Mouse (Mus musculus): Measurements from ENCODE around the gene Plod3. TPM values are rescaled to one million over a fixed set of nuclear protein-coding genes. Genes with fewer than 3 reads are reported as not detected.
"Not testable (repeated sequence)": the region's sequence is repeated elsewhere in the genome, so short reads cannot be mapped to it uniquely, and the experiment has no call there.

Gene Plod3
- polyA plus RNA-seq (2016; fragmentation: Nextera tagmentation; extraction: Ambion mirVana): 17.3 and 22.1 TPM in 2 replicates

GRCm38 (mm10) chr5:136986695-136987137, at the start of gene Plod3:
Gene Plod3, plus strand, starts transcription at chr5:136987019.
- H3K9ac ChIP-seq: peak within 1 kb of the TSS; percentile 95
- peak within 1 kb of the TSS; percentile 95 for H3K27ac ChIP-seq
- 0% methylated on average over 26 of the region's 26 CpGs for WGBS (ENCODE audit: insufficient replicate concordance)
- peaks cover 27% of the 10 kb centered on the region for H3K4me1 ChIP-seq
- peak within 1 kb of the TSS; percentile 96 for H3K4me2 ChIP-seq
- H3K36me3 ChIP-seq: peaks cover 54% of the 10 kb centered on the region
- H3K9me3 ChIP-seq (replicated peaks): no peaks in the 10 kb centered on the region
- ATAC-seq: peak; percentile 93
- peak within 1 kb of the TSS; percentile 88 for H3K4me3 ChIP-seq
- no peaks in the 10 kb centered on the region for H3K27me3 ChIP-seq (replicated peaks)

GRCm38 (mm10) chr5:136937621-136938020, 49.2 kb upstream of the Plod3 start:
- no peak for ATAC-seq
- Histone ChIP-seq H3K4me2 (no peak overlapping the region), H3K4me1 (no peaks in the 10 kb centered on the region), H3K4me3 (no peak overlapping the region), H3K27me3 (replicated peaks) (no peaks in the 10 kb centered on the region), H3K36me3 (no peaks in the 10 kb centered on the region), H3K9ac (no peak overlapping the region), H3K27ac (no peak overlapping the region), H3K9me3 (replicated peaks) (no peaks in the 10 kb centered on the region)
- WGBS (ENCODE audit: insufficient replicate concordance): 67% methylated on average over 5 of the region's 5 CpGs

GRCm38 (mm10) chr5:136939284-136939683, 47.5 kb upstream of the Plod3 start:
- Histone ChIP-seq H3K36me3 (no peaks in the 10 kb centered on the region), H3K4me1 (no peaks in the 10 kb centered on the region), H3K27me3 (replicated peaks) (no peaks in the 10 kb centered on the region), H3K9ac (no peak overlapping the region), H3K4me3 (no peak overlapping the region), H3K4me2 (no peak overlapping the region), H3K9me3 (replicated peaks) (no peaks in the 10 kb centered on the region), H3K27ac (no peak overlapping the region)
- WGBS (ENCODE audit: insufficient replicate concordance): 55% methylated on average over 7 of the region's 7 CpGs
- no peak for ATAC-seq

GRCm38 (mm10) chr5:136940029-136940428, 46.8 kb upstream of the Plod3 start:
- not testable (repeated sequence) for H3K27ac ChIP-seq; ATAC-seq; H3K4me1 ChIP-seq; H3K4me2 ChIP-seq; H3K9ac ChIP-seq; H3K27me3 ChIP-seq (replicated peaks); H3K36me3 ChIP-seq; H3K4me3 ChIP-seq; H3K9me3 ChIP-seq (replicated peaks)
- WGBS (ENCODE audit: insufficient replicate concordance): 70% methylated on average over 6 of the region's 6 CpGs

- H3K27ac ChIP-seq: no peak overlapping the region
- no peaks in the 10 kb centered on the region for H3K4me1 ChIP-seq
- no peak overlapping the region for H3K9ac ChIP-seq
- H3K9me3 ChIP-seq (replicated peaks): no peaks in the 10 kb centered on the region
- H3K27me3 ChIP-seq (replicated peaks): no peaks in the 10 kb centered on the region
- H3K4me3 ChIP-seq: no peak overlapping the region
- no peak for ATAC-seq
- no peak overlapping the region for H3K4me2 ChIP-seq
- WGBS (ENCODE audit: insufficient replicate concordance): 73% methylated on average over 12 of the region's 12 CpGs
- H3K36me3 ChIP-seq: no peaks in the 10 kb centered on the region
These were observed 45.8 kb upstream of the Plod3 start for GRCm38 (mm10) chr5:136940845-136941560.

- no peak for ATAC-seq
- WGBS (ENCODE audit: insufficient replicate concordance): 64% methylated on average over 3 of the region's 3 CpGs
These were observed 44.0 kb upstream of the Plod3 start for GRCm38 (mm10) chr5:136942781-136943180.

GRCm38 (mm10) chr5:136943382-136943781, 43.4 kb upstream of the Plod3 start:
- no peak overlapping the region for H3K27ac ChIP-seq
- WGBS (ENCODE audit: insufficient replicate concordance): 57% methylated on average over 2 of the region's 2 CpGs
- H3K4me2 ChIP-seq: no peak overlapping the region
- no peaks in the 10 kb centered on the region for H3K36me3 ChIP-seq
- no peaks in the 10 kb centered on the region for H3K27me3 ChIP-seq (replicated peaks)
- H3K9me3 ChIP-seq (replicated peaks): no peaks in the 10 kb centered on the region
- H3K9ac ChIP-seq: no peak overlapping the region
- no peak for ATAC-seq
- no peak overlapping the region for H3K4me3 ChIP-seq
- H3K4me1 ChIP-seq: no peaks in the 10 kb centered on the region

More at GRCm38 (mm10) chr5:136942781-136943180, 44.0 kb upstream of the Plod3 start:
- H3K4me2 ChIP-seq: no peak overlapping the region
- H3K9me3 ChIP-seq (replicated peaks): no peaks in the 10 kb centered on the region
- no peak overlapping the region for H3K27ac ChIP-seq
- no peaks in the 10 kb centered on the region for H3K36me3 ChIP-seq
- no peak overlapping the region for H3K9ac ChIP-seq
- no peak overlapping the region for H3K4me3 ChIP-seq
- no peaks in the 10 kb centered on the region for H3K4me1 ChIP-seq
- H3K27me3 ChIP-seq (replicated peaks): no peaks in the 10 kb centered on the region

- 69% methylated on average over 12 of the region's 12 CpGs for WGBS (ENCODE audit: insufficient replicate concordance)
- Histone ChIP-seq H3K36me3 (no peaks in the 10 kb centered on the region), H3K27ac (no peak overlapping the region), H3K4me2 (no peak overlapping the region), H3K4me1 (no peaks in the 10 kb centered on the region), H3K9ac (no peak overlapping the region), H3K9me3 (replicated peaks) (no peaks in the 10 kb centered on the region), H3K4me3 (no peak overlapping the region), H3K27me3 (replicated peaks) (no peaks in the 10 kb centered on the region)
- no peak for ATAC-seq
These were observed 41.7 kb upstream of the Plod3 start for GRCm38 (mm10) chr5:136945084-136945483.

- no peak overlapping the region for H3K4me3 ChIP-seq
- no peaks in the 10 kb centered on the region for H3K36me3 ChIP-seq
- H3K9me3 ChIP-seq (replicated peaks): no peaks in the 10 kb centered on the region
- H3K9ac ChIP-seq: no peak overlapping the region
- peaks cover 10% of the 10 kb centered on the region for H3K4me1 ChIP-seq
- H3K27ac ChIP-seq: no peak overlapping the region
- no peak overlapping the region for H3K4me2 ChIP-seq
- no peak for ATAC-seq
- H3K27me3 ChIP-seq (replicated peaks): no peaks in the 10 kb centered on the region; the same call in 1 of the 2 replicates
These were observed 38.9 kb upstream of the Plod3 start for GRCm38 (mm10) chr5:136947874-136948273.

GRCm38 (mm10) chr5:136949551-136950336, 37.1 kb upstream of the Plod3 start:
- H3K9me3 ChIP-seq (replicated peaks); H3K27ac ChIP-seq; ATAC-seq; H3K4me2 ChIP-seq; H3K4me3 ChIP-seq; H3K36me3 ChIP-seq; H3K9ac ChIP-seq; H3K27me3 ChIP-seq (replicated peaks): not testable (repeated sequence)
- H3K4me1 ChIP-seq: peaks cover 27% of the 10 kb centered on the region
- 65% methylated on average over 14 of the region's 14 CpGs for WGBS (ENCODE audit: insufficient replicate concordance)

GRCm38 (mm10) chr5:136950521-136950920, 36.3 kb upstream of the Plod3 start:
- H3K27ac ChIP-seq: no peak overlapping the region
- H3K9ac ChIP-seq: no peak overlapping the region
- H3K9me3 ChIP-seq (replicated peaks): no peaks in the 10 kb centered on the region
- no peak overlapping the region for H3K4me3 ChIP-seq
- no peak for ATAC-seq
- H3K4me2 ChIP-seq: no peak overlapping the region
- H3K27me3 ChIP-seq (replicated peaks): no peaks in the 10 kb centered on the region; the same call in 1 of the 2 replicates
- H3K36me3 ChIP-seq: no peaks in the 10 kb centered on the region
- WGBS (ENCODE audit: insufficient replicate concordance): 75% methylated on average over 6 of the region's 6 CpGs
- peaks cover 33% of the 10 kb centered on the region for H3K4me1 ChIP-seq

GRCm38 (mm10) chr5:136952153-136952552, 34.7 kb upstream of the Plod3 start:
- ATAC-seq: no peak
- peak overlapping the region; percentile 75 for H3K4me2 ChIP-seq
- H3K9ac ChIP-seq: 0 out of 2 replicates have a peak overlapping the region, but pooled peaks have one; percentile 62
- 58% methylated on average over 4 of the region's 4 CpGs for WGBS (ENCODE audit: insufficient replicate concordance)
- no peaks in the 10 kb centered on the region; the same call in 1 of the 2 replicates for H3K27me3 ChIP-seq (replicated peaks)
- H3K27ac ChIP-seq: no peak overlapping the region
- no peaks in the 10 kb centered on the region for H3K9me3 ChIP-seq (replicated peaks)
- no peak overlapping the region for H3K4me3 ChIP-seq
- peaks cover 6% of the 10 kb centered on the region; the same call in 1 of the 2 replicates for H3K36me3 ChIP-seq
- H3K4me1 ChIP-seq: peaks cover 37% of the 10 kb centered on the region
